Mouse (Mus musculus) embryo, embryonic 10.5 days (tissue): Measurements from ENCODE around the gene Hapln1.

ENCODE experiments used
- DNase-seq: peaks from one replicate; pipeline ENCODE4 v3.0.0-alpha.2; 2015; ENCODE audit warnings: low spot score

Hapln1 gene

GRCm38 (mm10) chr13:89600466-89600865 lies 60.9 kb downstream of the Hapln1 start:
- DNase-seq = no peak

GRCm38 (mm10) chr13:89603336-89603735 lies 63.7 kb downstream of the Hapln1 start:
- DNase-seq = no peak

GRCm38 (mm10) chr13:89607399-89607798 lies 67.8 kb downstream of the Hapln1 start:
- no peak for DNase-seq

GRCm38 (mm10) chr13:89619064-89619463 lies 79.5 kb downstream of the Hapln1 start:
- no peak for DNase-seq

- DNase-seq = peak; percentile 85
Observed at GRCm38 (mm10) chr13:89634137-89634683, 94.6 kb downstream of the Hapln1 start.

GRCm38 (mm10) chr13:89637012-89637411 lies 97.4 kb downstream of the Hapln1 start:
- no peak for DNase-seq

- DNase-seq = no peak
Observed at GRCm38 (mm10) chr13:89645589-89645988, 106.0 kb downstream of the Hapln1 start.

- no peak for DNase-seq
Observed at GRCm38 (mm10) chr13:89652773-89653172, 113.2 kb downstream of the Hapln1 start.

GRCm38 (mm10) chr13:89653279-89653678 lies 113.7 kb downstream of the Hapln1 start:
- no peak for DNase-seq

- DNase-seq = no peak
Observed at GRCm38 (mm10) chr13:89657046-89657445, 117.5 kb downstream of the Hapln1 start.
